Mouse (Mus musculus): ENCODE data around the gene Sp1.

Sp1 gene

DNA sequence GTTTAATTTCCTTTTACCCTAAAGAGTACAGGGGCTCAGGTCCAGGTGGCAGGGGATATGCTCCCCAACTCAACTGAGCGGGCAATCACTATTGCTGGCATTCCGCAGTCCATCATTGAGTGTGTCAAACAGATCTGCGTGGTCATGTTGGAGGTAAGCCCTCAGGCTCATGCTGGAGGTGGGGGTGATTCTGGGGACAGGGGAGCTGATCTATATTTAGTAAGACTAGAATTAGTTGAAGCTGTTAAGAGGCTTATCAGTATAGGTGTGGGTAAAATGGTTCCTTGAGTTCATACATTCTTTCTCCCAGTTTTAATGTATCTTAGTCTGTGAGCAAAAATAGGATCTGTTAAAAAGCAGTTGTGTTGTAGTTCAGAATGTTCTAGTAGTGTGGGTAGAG lies 77.2 kb downstream of the Sp1 start:
- no peak for DNase-seq

DNA sequence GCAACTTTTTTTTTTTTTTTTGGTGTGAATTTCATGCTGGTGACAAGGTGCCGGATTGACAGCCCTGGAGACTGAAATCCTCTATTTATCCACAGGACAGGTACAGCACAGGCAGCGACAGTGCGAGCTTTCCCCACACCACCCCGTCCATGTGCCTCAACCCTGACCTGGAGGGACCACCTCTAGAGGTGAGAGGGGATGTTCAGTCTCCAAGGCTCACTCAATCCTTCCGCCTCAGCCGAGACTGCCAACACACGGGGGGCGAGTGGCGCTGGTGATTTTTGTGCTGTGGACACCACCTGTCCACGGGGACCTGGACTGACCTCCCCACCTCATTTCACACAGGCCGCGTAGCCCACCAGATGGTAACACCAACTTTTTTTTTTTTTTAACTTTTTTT lies 79.9 kb downstream of the Sp1 start:
- no peak for DNase-seq
